Mouse (Mus musculus) cerebellum, adult (tissue): Measurements from ENCODE around the gene Lect2.

Experiments used
- ATAC-seq: cut with Nextera tagmentation; 2 replicates; pipeline ENCODE4 v1.9.2; 2017; ENCODE audit warnings: mild to moderate bottlenecking, moderate library complexity, mixed read lengths; ENCODE audit not compliant: insufficient number of reproducible peaks, low FRiP score, low TSS enrichment

Lect2 gene

GRCm38 (mm10) chr13:56558811-56559210 lies 10.5 kb upstream of the Lect2 start:
- no peak for ATAC-seq

GRCm38 (mm10) chr13:56556701-56557100 lies 8.4 kb upstream of the Lect2 start:
- ATAC-seq, result no peak

DNA sequence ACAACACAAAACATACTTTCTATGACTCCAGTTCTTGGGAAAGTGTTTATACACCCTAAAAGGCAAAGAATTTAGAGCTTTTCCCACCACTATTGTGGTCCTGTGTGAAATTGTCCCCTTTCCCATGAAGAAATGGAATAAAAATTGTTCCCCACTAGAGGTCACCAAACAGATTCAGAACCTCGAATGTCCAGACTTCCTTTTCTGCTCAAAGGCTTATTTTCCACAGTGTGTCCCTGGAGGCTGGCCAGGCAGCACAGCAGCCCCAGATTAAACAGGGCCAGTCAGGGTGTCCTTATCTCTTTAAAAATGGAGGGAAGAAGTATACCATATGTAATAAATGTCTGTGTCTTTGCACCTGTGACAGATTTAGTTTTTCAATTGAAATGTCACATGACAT lies 7.7 kb upstream of the Lect2 start:
- no peak for ATAC-seq

- ATAC-seq, result no peak
Observed at GRCm38 (mm10) chr13:56554409-56554808, 6.1 kb upstream of the Lect2 start.

- no peak for ATAC-seq
Observed at GRCm38 (mm10) chr13:56553923-56554322, 5.6 kb upstream of the Lect2 start.

GRCm38 (mm10) chr13:56551661-56552060 lies 3.4 kb upstream of the Lect2 start:
- ATAC-seq, result no peak

GRCm38 (mm10) chr13:56550574-56550973 lies 2.3 kb upstream of the Lect2 start:
- no peak for ATAC-seq

DNA sequence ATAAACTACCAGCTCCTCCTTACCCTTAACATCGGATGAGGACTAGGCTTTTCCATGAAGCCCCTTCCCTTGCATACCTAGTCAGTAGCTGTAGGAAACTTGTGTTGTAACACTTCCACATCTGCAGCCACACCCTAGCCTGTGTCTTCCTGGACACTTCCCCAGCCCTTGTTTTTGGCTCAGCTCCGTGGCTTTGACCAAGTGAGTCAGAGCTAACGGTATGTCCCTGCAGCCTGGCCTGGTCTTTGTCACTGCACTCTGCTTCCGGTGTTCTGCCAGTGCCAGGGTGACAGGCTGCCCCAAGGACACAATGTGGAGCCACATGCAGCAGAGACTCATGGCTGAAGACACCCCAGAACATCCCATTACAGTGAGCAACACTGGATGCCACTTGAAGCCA lies 1.1 kb upstream of the Lect2 start:
- ATAC-seq, result no peak

DNA sequence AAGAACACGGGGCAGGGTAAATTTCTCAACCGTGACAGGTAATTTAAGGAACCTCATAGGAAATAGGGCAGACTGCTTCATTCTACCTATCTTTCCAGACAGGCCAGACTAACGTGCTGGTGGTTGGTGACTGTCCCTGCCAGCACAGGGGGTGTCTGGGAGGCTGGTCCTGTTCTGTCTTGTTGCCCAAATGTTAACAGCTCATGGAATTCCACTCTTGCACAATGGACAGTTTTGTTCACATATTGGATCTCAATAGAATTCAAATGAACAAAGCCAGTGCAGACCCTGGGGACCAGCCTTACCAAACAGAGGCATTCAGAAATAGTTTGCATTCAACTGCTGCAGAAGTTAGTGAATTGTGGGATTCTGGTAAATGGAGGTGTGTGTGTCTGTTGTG lies 3.3 kb downstream of the Lect2 start:
- ATAC-seq, result no peak

DNA sequence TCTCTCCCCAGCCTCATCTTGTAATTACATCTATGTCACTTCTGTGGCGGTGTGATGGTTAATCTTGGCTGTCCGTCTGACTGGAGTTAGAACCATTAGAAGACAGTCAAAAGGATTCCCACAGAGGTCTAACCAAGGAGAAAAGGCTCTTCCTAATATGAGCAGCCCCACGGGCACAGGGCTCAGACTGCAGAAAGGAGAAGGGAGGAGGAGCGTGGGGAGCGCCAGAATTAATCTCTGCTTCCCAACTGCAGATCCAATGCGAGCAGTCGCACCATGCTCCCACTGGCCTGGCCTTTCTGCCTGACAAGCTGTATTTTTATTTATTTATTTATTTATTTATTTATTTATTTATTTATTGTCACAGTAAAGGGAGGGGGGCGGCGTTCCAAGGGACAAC lies 4.5 kb downstream of the Lect2 start:
- ATAC-seq, result no peak

DNA sequence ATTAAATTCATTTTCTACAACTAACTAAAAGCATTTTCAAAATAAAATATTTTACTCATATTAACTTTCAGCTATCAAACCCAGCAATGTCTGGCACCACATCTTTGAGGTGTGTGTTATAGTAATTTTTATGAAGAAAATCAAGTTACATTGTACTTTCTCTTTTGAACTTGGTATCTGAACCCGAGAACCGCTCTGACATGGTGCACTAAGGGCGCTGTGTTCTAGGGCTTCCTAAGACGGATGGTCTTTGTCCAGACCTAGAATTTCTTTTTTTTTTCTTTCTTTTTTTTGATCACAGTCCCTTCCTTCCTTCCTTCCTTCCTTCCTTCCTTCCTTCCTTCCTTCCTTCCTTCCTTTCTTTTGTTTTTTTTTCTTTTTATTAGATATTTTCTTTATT lies 8.5 kb downstream of the Lect2 start:
- ATAC-seq, result no peak

DNA sequence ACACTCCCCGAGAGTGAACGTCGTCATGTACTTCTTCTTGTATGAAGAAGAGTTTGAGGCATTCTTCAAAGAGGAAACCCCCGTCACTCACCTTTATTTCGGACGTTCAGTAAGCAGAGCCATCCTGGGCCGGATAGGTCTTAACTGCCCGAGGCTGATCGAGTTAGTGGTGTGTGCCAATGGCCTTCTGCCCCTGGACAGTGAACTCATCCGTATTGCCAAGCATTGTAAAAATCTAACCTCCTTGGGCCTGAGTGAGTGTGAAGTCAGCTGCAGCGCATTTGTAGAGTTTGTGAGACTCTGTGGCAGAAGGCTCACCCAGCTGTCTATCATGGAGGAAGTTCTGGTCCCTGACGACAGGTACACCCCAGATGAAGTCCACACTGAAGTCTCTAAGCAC lies 11.3 kb downstream of the Lect2 start:
- ATAC-seq, result no peak

DNA sequence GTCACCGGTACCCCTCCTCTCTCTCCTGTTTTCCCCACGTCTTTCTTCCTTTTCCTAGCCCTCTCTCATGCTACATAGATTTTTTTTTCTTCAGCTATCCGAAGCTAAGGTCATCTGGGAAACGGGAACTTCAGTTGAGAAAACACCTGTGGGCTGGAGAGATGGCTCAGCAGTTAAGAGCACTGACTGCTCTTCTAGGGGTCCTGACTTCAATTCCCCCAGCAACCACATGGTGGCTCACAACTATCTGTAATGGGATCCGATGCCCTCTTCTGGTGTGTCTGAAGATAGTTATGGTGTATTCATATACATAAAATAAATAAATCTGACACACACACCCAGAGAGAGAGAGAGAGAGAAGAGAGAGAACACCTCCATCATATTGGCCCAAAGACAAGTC lies 12.7 kb downstream of the Lect2 start:
- ATAC-seq, result no peak

DNA sequence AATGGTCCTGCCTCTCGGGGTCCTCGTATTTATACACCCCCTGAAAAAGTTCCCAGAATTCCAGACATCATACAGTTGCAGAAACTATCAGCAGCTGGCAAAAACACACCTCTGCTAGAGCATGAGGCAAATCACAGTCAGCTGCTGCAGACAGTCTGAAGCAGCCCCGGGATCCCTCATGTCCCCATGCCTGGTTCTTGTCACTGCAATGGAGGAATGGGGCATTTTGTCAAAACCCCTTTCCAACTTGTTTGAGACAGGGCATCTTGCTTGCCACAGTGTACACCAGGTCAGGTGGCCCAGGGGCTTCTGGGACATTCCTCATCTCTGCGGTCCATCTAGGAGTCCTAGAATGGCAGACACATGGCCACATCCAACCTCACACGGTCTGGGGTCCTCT lies 13.4 kb downstream of the Lect2 start:
- no peak for ATAC-seq

DNA sequence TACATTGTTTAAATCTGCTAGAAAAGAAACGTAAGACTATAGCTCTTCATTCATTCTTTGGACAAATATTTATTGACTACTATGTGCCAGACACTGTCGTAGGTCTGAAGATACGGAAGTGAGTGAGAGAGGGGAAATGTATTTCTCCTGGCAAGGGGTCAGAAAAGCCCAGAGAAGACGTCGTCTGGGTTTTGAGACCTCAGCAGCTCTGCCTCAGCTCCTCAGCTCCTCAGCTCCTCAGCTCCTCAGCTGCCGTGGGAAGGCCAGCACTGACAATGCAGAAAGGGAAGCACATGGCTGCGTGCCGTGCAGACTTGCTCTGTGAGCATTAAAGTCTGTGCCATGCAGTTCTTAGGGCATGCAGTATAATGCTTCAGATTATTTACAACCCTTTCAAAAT lies 18.6 kb downstream of the Lect2 start:
- no peak for ATAC-seq

GRCm38 (mm10) chr13:56529031-56529430 lies 19.3 kb downstream of the Lect2 start:
- no peak for ATAC-seq

- ATAC-seq, result no peak
Observed at GRCm38 (mm10) chr13:56528281-56528680, 20.0 kb downstream of the Lect2 start.

GRCm38 (mm10) chr13:56527846-56528245 lies 20.5 kb downstream of the Lect2 start:
- no peak for ATAC-seq

DNA sequence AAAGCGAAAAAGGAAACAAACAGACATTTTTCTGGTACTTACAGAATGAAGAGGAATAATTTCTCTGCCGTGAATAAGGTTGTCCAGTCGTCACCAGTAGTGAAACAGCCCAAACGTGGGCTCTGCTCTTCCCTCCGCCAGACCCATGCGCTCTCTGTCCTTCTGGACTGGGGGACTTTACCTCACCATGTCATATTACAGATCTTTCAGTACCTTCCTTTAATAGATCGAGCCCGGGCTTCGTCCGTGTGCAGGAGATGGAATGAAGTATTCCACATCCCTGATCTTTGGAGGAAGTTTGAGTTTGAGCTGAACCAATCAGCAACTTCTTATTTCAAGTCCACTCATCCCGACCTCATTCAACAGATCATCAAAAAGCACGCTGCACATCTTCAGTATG lies 21.4 kb downstream of the Lect2 start:
- no peak for ATAC-seq

DNA sequence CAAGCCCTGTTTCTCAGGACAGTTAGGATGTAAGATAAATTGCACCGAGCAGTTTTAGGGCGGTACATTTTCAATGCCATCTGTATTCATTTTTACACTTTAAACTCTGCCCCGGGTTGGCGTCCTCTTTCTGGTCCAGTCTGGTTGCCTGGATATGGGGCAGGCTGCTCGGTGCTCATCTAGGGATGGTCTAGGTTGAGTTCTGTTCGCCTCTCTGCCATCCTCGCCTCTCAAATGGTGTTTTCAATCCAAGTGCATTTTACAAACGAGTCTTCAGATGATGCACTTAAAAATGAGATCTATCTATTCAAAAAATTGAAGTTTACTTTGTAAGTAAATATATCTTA lies 25.5 kb downstream of the Lect2 start:
- ATAC-seq, result peak; percentile 24; the same call in 1 of the 2 replicates

GRCm38 (mm10) chr13:56522081-56522820 lies 26.1 kb downstream of the Lect2 start, which contains the start of gene Fbxl21:
TSS of gene Fbxl21 (plus strand) at chr13:56522472.
- ATAC-seq, result peak; percentile 98

DNA sequence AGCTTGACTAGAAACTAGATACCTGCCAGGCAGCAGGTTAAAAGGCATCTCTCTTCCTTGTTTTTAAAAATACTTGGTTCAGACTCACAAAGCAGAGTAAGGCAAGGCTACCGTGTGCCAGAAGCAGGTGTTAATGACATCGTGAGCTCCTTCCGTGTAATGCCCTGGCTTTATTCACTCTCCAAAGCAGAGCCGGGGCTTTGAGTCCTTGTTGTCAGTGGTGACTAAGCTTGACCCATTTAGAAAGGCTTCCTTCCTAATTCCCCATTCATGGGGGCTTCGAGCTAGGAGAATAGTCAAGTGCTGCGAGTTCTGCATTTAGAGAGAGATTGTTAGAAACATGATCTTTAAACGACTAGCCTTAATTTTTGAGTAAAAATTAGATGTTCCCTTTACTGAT lies 31.5 kb downstream of the Lect2 start:
- no peak for ATAC-seq

GRCm38 (mm10) chr13:56516311-56516710 lies 32.0 kb downstream of the Lect2 start:
- no peak for ATAC-seq
